Mouse (Mus musculus): Measurements from ENCODE around the gene Mtmr12. TPM values are rescaled to one million over a fixed set of nuclear protein-coding genes. Genes with fewer than 3 reads are reported as not detected.
"Not testable (repeated sequence)": the region's sequence is repeated elsewhere in the genome, so short reads cannot be mapped to it uniquely, and the experiment has no call there.

The Mtmr12 gene
- 4.4 and 4.6 TPM in 2 replicates for polyA plus RNA-seq (2012; ENCODE audit: insufficient read depth, low replicate concordance)

GRCm38 (mm10) chr15:12204319-12205159, at the start of gene Mtmr12:
Gene Mtmr12 (plus strand): TSS chr15:12205028.
- Histone ChIP-seq H3K4me1 (peaks cover 58% of the 10 kb centered on the region), H3K27me3 (replicated peaks) (peaks cover 1% of the 10 kb centered on the region), H3K36me3 (replicated peaks; ENCODE audit: low read length) (peaks cover 30% of the 10 kb centered on the region), H3K4me3 (replicated peaks) (peak within 1 kb of the TSS; percentile 97), H3K9me3 (0 out of 2 replicates have a peak, but pooled peaks cover 2% of the 10 kb centered on the region)
- TF ChIP-seq FLI1 (IDR thresholded peaks at IDR 0.05; ENCODE audit: low read length) (no peak), GATA1 (IDR thresholded peaks at IDR 0.05; ENCODE audit: borderline replicate concordance, low read length) (no peak)

GRCm38 (mm10) chr15:12178126-12178525, 26.7 kb upstream of the Mtmr12 start:
- no peak overlapping the region for H3K4me3 ChIP-seq (replicated peaks)
- H3K9me3 ChIP-seq: no peaks in the 10 kb centered on the region
- H3K27me3 ChIP-seq (replicated peaks): no peaks in the 10 kb centered on the region
- peaks cover 25% of the 10 kb centered on the region for H3K4me1 ChIP-seq
- TF ChIP-seq FLI1 (IDR thresholded peaks at IDR 0.05; ENCODE audit: low read length): no peak
- TF ChIP-seq GATA1 (IDR thresholded peaks at IDR 0.05; ENCODE audit: borderline replicate concordance, low read length): no peak
- peaks cover 92% of the 10 kb centered on the region for H3K36me3 ChIP-seq (replicated peaks; ENCODE audit: low read length)

GRCm38 (mm10) chr15:12181181-12181805, 23.5 kb upstream of the Mtmr12 start:
- H3K27me3 ChIP-seq (replicated peaks); H3K4me3 ChIP-seq (replicated peaks); H3K9me3 ChIP-seq: not testable (repeated sequence)
- peaks cover 94% of the 10 kb centered on the region for H3K36me3 ChIP-seq (replicated peaks; ENCODE audit: low read length)
- peaks cover 33% of the 10 kb centered on the region for H3K4me1 ChIP-seq

GRCm38 (mm10) chr15:12193880-12194816, 10.7 kb upstream of the Mtmr12 start:
- TF ChIP-seq GATA1 (IDR thresholded peaks at IDR 0.05; ENCODE audit: borderline replicate concordance, low read length) (no peak), FLI1 (IDR thresholded peaks at IDR 0.05; ENCODE audit: low read length) (no peak)
- Histone ChIP-seq H3K4me3 (replicated peaks) (peak overlapping the region; percentile 82), H3K4me1 (peaks cover 43% of the 10 kb centered on the region)

GRCm38 (mm10) chr15:12194817-12195735, 9.8 kb upstream of the Mtmr12 start:
- Histone ChIP-seq H3K36me3 (replicated peaks; ENCODE audit: low read length) (peaks cover 26% of the 10 kb centered on the region), H3K4me1 (peaks cover 43% of the 10 kb centered on the region), H3K27me3 (replicated peaks) (peaks cover 9% of the 10 kb centered on the region), H3K4me3 (replicated peaks) (peak overlapping the region; percentile 82), H3K9me3 (no peaks in the 10 kb centered on the region)
- no peak for TF ChIP-seq FLI1 (IDR thresholded peaks at IDR 0.05; ENCODE audit: low read length)
- TF ChIP-seq GATA1 (IDR thresholded peaks at IDR 0.05; ENCODE audit: borderline replicate concordance, low read length): no peak

More at GRCm38 (mm10) chr15:12193880-12194816, 10.7 kb upstream of the Mtmr12 start:
- H3K9me3 ChIP-seq: no peaks in the 10 kb centered on the region
- peaks cover 8% of the 10 kb centered on the region for H3K27me3 ChIP-seq (replicated peaks)
- H3K36me3 ChIP-seq (replicated peaks; ENCODE audit: low read length): peaks cover 30% of the 10 kb centered on the region

GRCm38 (mm10) chr15:12195966-12196365, 8.9 kb upstream of the Mtmr12 start:
- H3K4me1 ChIP-seq: peaks cover 43% of the 10 kb centered on the region
- H3K9me3 ChIP-seq: no peaks in the 10 kb centered on the region
- TF ChIP-seq GATA1 (IDR thresholded peaks at IDR 0.05; ENCODE audit: borderline replicate concordance, low read length) (no peak), FLI1 (IDR thresholded peaks at IDR 0.05; ENCODE audit: low read length) (no peak)
- no peak overlapping the region for H3K4me3 ChIP-seq (replicated peaks)
- peaks cover 18% of the 10 kb centered on the region for H3K36me3 ChIP-seq (replicated peaks; ENCODE audit: low read length)
- peaks cover 9% of the 10 kb centered on the region for H3K27me3 ChIP-seq (replicated peaks)

GRCm38 (mm10) chr15:12196410-12197191, 8.2 kb upstream of the Mtmr12 start:
- no peak for TF ChIP-seq FLI1 (IDR thresholded peaks at IDR 0.05; ENCODE audit: low read length)
- TF ChIP-seq GATA1 (IDR thresholded peaks at IDR 0.05; ENCODE audit: borderline replicate concordance, low read length): no peak
- Histone ChIP-seq H3K27me3 (replicated peaks) (peaks cover 9% of the 10 kb centered on the region), H3K4me3 (replicated peaks) (peak overlapping the region; percentile 88), H3K9me3 (no peaks in the 10 kb centered on the region), H3K4me1 (peaks cover 43% of the 10 kb centered on the region), H3K36me3 (replicated peaks; ENCODE audit: low read length) (peaks cover 12% of the 10 kb centered on the region)

- Histone ChIP-seq H3K4me3 (replicated peaks) (peak overlapping the region; percentile 88), H3K27me3 (replicated peaks) (peaks cover 9% of the 10 kb centered on the region), H3K9me3 (no peaks in the 10 kb centered on the region), H3K36me3 (replicated peaks; ENCODE audit: low read length) (peaks cover 6% of the 10 kb centered on the region), H3K4me1 (peaks cover 50% of the 10 kb centered on the region)
- TF ChIP-seq GATA1 (IDR thresholded peaks at IDR 0.05; ENCODE audit: borderline replicate concordance, low read length) (no peak), FLI1 (IDR thresholded peaks at IDR 0.05; ENCODE audit: low read length) (no peak)
Measured at GRCm38 (mm10) chr15:12197361-12197760, 7.5 kb upstream of the Mtmr12 start.
